Mouse (Mus musculus) urinary bladder, postnatal 0 days (tissue): Measurements from ENCODE around the gene Nr0b2. TPM values are rescaled to one million over a fixed set of nuclear protein-coding genes. Genes with fewer than 3 reads are reported as not detected.

Source experiments
- microRNA-seq: library from miRNA; unstranded; fragments of <30 nt; microRNA quantifications from one replicate; pipeline ENCODE4, GENCODE M21; 2016
- polyA plus RNA-seq: library from polyadenylated mRNA; unstranded; fragments of >200 nt; fragmentation: Nextera tagmentation; extraction: Ambion mirVana; gene quantifications from 2 replicates; pipeline ENCODE4 v1.2.1, GENCODE M21; 2015

Nr0b2 gene
- polyA plus RNA-seq: not detected in 2 replicates

GRCm38 (mm10) chr4:133552768-133553447 is at the start of gene Nr0b2:
Gene Nr0b2 (plus strand): TSS chr4:133553376.

DNA sequence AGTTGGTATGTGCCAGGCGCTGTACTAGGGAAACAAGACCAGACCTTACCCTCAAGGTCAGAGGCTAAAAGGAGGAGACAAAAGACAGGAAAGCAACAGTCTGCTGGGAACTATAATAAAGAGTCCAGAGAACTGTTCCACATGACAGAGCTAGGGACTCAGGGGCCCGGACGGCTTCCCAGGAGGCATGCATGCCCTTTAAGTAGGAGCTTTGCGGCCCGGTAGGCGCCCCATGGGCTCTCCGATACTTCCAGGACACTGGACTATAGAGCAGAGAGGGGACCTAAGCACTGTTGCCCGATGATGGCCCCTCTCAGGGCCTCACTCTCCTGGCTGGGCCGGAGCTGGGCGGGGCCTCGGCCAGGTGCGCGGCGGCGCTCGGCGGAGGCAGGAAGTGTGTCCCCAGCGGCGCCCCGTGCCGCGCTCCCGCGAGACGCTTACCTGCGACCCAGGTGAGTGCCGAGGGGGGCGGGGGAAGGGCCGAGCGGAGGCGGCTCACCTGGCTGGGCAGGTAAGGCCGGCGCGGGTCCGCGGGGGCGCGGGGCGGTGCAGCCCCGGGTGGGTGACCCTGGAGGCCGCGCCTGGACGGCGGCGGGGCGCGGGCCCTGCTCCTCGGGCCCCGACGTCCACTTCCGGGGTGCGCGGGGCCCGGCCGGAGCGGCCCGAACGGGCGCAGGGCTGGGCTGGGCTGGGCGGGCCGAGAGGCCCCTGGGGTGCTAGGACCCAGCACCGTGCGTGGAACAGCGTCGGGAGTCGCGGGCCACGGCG is 34.4 kb upstream of the Nr0b2 start, which contains the start of gene Kdf1:
TSS of gene Kdf1 (plus strand) at position 363 of the 768 bp plus-strand sequence.

GRCm38 (mm10) chr4:133545272-133546231 is 7.6 kb upstream of the Nr0b2 start, which contains the start of gene Nudc:
Gene Nudc (minus strand): TSS chr4:133545996.

DNA sequence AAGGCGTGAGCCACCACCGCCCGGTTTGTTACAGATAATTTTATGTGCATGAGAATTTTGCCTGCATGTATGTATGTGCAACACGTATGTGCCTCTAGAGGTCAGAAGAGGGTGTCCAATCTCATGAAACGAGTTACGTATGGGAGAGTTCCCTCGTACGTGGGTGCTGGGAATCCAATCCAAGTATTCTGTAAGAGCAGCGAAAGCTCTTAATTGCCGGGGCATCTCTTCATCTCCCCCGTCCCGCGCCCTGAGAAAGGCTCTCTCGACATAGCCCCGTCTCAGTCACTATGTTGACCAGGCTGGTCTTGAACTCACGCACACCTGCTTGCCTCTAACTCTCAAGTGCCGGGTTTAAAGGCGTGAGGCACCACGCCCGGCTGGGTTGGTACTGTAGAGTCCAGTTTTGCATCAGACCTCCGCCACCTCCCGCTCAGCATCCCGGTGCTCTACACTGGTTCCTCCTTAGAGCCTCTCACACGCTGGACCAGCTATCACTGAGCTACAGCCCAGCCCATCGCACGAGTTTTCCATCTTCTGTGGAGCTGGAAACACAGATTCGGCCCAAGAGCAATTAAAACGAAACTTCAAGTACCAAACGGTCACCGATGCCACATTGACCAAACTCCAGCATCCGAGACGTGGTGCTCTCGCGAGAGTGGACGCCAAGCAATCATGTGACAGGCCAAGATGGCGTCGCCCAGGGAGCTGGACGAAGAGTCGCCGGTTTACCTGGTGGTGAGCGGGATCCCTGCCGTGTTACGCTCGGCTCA is 21.1 kb downstream of the Nr0b2 start, which contains the start of gene Gpatch3:
TSS of gene Gpatch3 (plus strand) at position 676 of the 773 bp plus-strand sequence.

DNA sequence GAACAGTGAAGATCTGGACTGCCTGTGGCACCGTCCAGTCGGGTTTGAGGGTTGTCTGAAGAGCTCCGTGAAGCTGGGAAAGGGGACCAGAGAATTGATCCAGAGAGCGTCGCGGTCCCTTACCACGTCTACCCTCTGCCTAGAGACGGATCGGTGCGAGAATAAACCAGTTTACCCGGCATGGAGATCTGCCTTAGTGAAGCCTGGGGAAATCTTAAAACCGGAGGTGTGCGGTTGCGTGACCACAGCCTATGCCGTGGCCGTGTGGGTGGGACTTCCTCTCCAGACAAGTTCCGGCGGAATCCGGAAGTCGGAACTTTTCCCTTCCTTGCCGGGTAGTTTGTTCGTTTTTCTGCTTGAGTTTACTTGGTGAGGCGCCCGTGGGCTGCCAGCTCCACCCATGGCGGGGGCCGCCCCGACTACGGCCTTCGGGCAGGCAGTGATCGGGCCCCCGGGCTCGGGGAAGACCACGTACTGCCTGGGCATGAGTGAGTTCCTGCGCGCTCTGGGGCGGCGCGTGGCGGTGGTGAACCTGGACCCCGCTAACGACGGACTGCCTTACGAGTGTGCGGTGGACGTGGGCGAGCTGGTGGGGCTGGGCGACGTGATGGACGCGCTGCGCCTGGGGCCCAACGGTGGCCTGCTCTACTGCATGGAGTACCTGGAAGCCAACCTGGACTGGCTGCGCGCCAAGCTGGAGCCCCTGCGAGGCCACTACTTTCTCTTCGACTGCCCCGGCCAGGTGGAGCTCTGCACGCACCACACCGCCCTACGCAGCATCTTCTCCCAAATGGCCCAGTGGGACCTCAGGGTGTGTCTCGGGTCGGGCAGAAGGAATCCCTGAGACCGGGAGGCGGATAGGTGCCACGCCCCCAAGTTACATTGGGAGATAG is 31.1 kb downstream of the Nr0b2 start, which contains the start of gene Gpn2:
TSS of gene Gpn2 (plus strand) at position 304 of the 893 bp plus-strand sequence.

DNA sequence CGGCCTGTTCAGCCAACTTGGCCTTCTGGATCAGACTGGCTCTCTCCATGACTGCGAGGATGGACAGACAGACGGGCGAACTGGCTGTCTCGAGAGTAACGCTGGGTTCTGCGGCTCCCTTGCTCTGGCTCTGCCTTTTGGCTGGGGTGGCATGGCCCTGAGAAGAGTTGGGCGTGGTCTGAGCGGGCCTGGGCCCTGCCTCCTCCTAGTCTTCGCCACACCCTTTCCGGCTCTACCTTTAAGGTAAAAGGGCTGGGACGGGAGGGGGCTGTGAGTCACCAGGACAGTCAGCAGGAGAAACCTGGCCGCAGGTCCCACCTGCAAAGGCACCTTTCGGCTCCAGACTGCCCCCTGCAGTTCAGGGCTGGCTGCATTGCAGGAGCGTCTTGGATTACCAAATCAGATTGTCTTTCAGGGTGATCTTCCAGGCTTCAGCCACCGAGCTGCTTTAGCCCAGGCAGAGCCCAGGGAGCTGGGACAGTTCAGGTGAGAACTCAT is 48.6 kb downstream of the Nr0b2 start, which contains the start of gene Sfn:
TSS of gene Sfn (minus strand) at position 448 of the 498 bp plus-strand sequence.

Small RNA genes lying within 50 kb of the gene (microRNA-seq; reads per million reads assigned to microRNA genes)
- not detected for gene Gm23158

Other genes with a start within 250 kb of the Nr0b2 start
- gene Wdtc1, start 199.9 kb upstream of the Nr0b2 start, polyA plus RNA-seq: 10.6 and 11.6 TPM in 2 replicates
- gene Slc9a1, start 183.7 kb upstream of the Nr0b2 start, polyA plus RNA-seq: 5.8 and 6.5 TPM in 2 replicates
- 54.5 and 66.4 TPM in 2 replicates for gene Tent5b, start 73.2 kb upstream of the Nr0b2 start, polyA plus RNA-seq
- 13.2 and 14.5 TPM in 2 replicates for gene Trnp1, start 54.8 kb upstream of the Nr0b2 start, polyA plus RNA-seq
- 12.9 and 13.5 TPM in 2 replicates for gene Kdf1, start 34.4 kb upstream of the Nr0b2 start, polyA plus RNA-seq
- gene Nudc, start 7.4 kb upstream of the Nr0b2 start, polyA plus RNA-seq: 141 and 148 TPM in 2 replicates
- gene Gpatch3, start 21.4 kb downstream of the Nr0b2 start, polyA plus RNA-seq: 3.8 and 4.1 TPM in 2 replicates
- 10.7 and 10.8 TPM in 2 replicates for gene Gpn2, start 31.0 kb downstream of the Nr0b2 start, polyA plus RNA-seq
- gene Sfn, start 48.8 kb downstream of the Nr0b2 start, polyA plus RNA-seq: 321 and 361 TPM in 2 replicates
- gene Zdhhc18, start 96.8 kb downstream of the Nr0b2 start, polyA plus RNA-seq: 1.8 and 2.5 TPM in 2 replicates
- 16.0 and 16.2 TPM in 2 replicates for gene Pigv, start 119.3 kb downstream of the Nr0b2 start, polyA plus RNA-seq
- 10.8 and 11.7 TPM in 2 replicates for gene Arid1a, start 203.4 kb downstream of the Nr0b2 start, polyA plus RNA-seq